Mouse (Mus musculus) hindbrain, embryonic 12.5 days (tissue): ENCODE measurements around the gene Snurf. TPM values are rescaled to one million over a fixed set of nuclear protein-coding genes. Genes with fewer than 3 reads are reported as not detected.

Source experiments
- ATAC-seq: fragments of 200-750 bp; cut with Nextera tagmentation; 2 replicates; pipeline ENCODE4 v1.8.0; 2017; ENCODE audit warnings: moderate TSS enrichment; ENCODE audit not compliant: low FRiP score
- H3K27ac ChIP-seq: fragments of 300-500 bp; sonication (generic); 2 replicates; pipeline ENCODE4 v1.5.1; 2016; ENCODE audit warnings: mild to moderate bottlenecking
- H3K27me3 ChIP-seq: fragments of 300-500 bp; sonication (generic); 2 replicates; pipeline ENCODE4 v1.6.1; 2016; ENCODE audit warnings: mild to moderate bottlenecking
- H3K36me3 ChIP-seq: fragments of 300-500 bp; sonication (generic); 2 replicates; pipeline ENCODE4 v1.6.1; 2016; ENCODE audit warnings: mild to moderate bottlenecking
- H3K4me1 ChIP-seq: fragments of 300-500 bp; sonication (generic); 2 replicates; pipeline ENCODE4 v1.6.1; 2016
- H3K4me2 ChIP-seq: fragments of 300-500 bp; sonication (generic); replicated peaks from 2 replicates; pipeline ENCODE4 v1.6.1; 2016; ENCODE audit warnings: mild to moderate bottlenecking
- H3K4me3 ChIP-seq: fragments of 300-500 bp; sonication (generic); 2 replicates; pipeline ENCODE4 v1.5.1; 2016; ENCODE audit warnings: mild to moderate bottlenecking
- H3K9ac ChIP-seq: fragments of 300-500 bp; sonication (generic); 2 replicates; pipeline ENCODE4 v1.6.1; 2016; ENCODE audit warnings: mild to moderate bottlenecking, moderate library complexity
- H3K9me3 ChIP-seq: fragments of 300-500 bp; sonication (generic); replicated peaks from 2 replicates; pipeline ENCODE4 v1.6.1; 2016; ENCODE audit warnings: mild to moderate bottlenecking
- WGBS: fragments of 180-500 bp; shearing (Covaris S2); methylation state at CpG from one replicate; pipeline ENCODE4 v1.1.7; 2016; 5-methylcytosine and 5-hydroxymethylcytosine counted together
- polyA plus RNA-seq: library from polyadenylated mRNA; unstranded; fragments of >200 nt; fragmentation: Nextera tagmentation; extraction: Ambion mirVana; gene quantifications from 2 replicates; pipeline ENCODE4 v1.2.1, GENCODE M21; 2016

The Snurf gene
- polyA plus RNA-seq = 196 and 203 TPM in 2 replicates

- WGBS = 48% methylated on average over 30 of the region's 30 CpGs
These were observed at the start of gene Snurf, which contains the start of gene Gm38393 for GRCm38 (mm10) chr7:60004606-60005330. TSS of gene Snurf (minus strand) at chr7:60005049. TSS of gene Gm38393 (minus strand) at chr7:60005064.

GRCm38 (mm10) chr7:60047481-60048201 is 42.8 kb upstream of the Snurf start:
- no peak for ATAC-seq
- Histone ChIP-seq H3K27me3 (no peaks in the 10 kb centered on the region), H3K4me2 (0 out of 2 replicates have a peak overlapping the region, but pooled peaks have one; percentile 8), H3K27ac (no peak overlapping the region), H3K36me3 (no peaks in the 10 kb centered on the region), H3K4me3 (no peak overlapping the region), H3K4me1 (no peaks in the 10 kb centered on the region), H3K9ac (no peak overlapping the region), H3K9me3 (no peaks in the 10 kb centered on the region; the same call in 1 of the 2 replicates)
- WGBS = 71% methylated on average over 6 of the region's 6 CpGs

More at GRCm38 (mm10) chr7:60004606-60005330, at the start of gene Snurf, which contains the start of gene Gm38393:
- no peaks in the 10 kb centered on the region for H3K36me3 ChIP-seq
- H3K27ac ChIP-seq = peak within 1 kb of the TSS; percentile 88
- no peaks in the 10 kb centered on the region for H3K27me3 ChIP-seq
- H3K4me1 ChIP-seq = no peaks in the 10 kb centered on the region
- H3K4me2 ChIP-seq = peak within 1 kb of the TSS; percentile 48
- peak within 1 kb of the TSS; percentile 55 for H3K4me3 ChIP-seq
- H3K9me3 ChIP-seq = peaks cover 28% of the 10 kb centered on the region
- peak within 1 kb of the TSS; percentile 73 for H3K9ac ChIP-seq
- ATAC-seq = peak; percentile 65

- no peaks in the 10 kb centered on the region for H3K27me3 ChIP-seq
- H3K4me2 ChIP-seq = no peak overlapping the region
- H3K4me1 ChIP-seq = no peaks in the 10 kb centered on the region
- no peak overlapping the region for H3K9ac ChIP-seq
- WGBS = 72% methylated on average over 3 of the region's 3 CpGs
- H3K27ac ChIP-seq = no peak overlapping the region
- peaks cover 5% of the 10 kb centered on the region; the same call in 1 of the 2 replicates for H3K9me3 ChIP-seq
- ATAC-seq = no peak
- no peak overlapping the region for H3K4me3 ChIP-seq
- H3K36me3 ChIP-seq = no peaks in the 10 kb centered on the region
These were observed 8.3 kb upstream of the Snurf start for GRCm38 (mm10) chr7:60013186-60013585.

- no peaks in the 10 kb centered on the region for H3K36me3 ChIP-seq
- H3K4me1 ChIP-seq = no peaks in the 10 kb centered on the region
- H3K4me3 ChIP-seq = no peak overlapping the region
- no peaks in the 10 kb centered on the region for H3K27me3 ChIP-seq
- no peak for ATAC-seq
- peaks cover 25% of the 10 kb centered on the region for H3K9me3 ChIP-seq
- H3K4me2 ChIP-seq = no peak overlapping the region
- WGBS = 37% methylated on average over 3 of the region's 3 CpGs
- no peak overlapping the region for H3K9ac ChIP-seq
- H3K27ac ChIP-seq = no peak overlapping the region
These were observed 3.0 kb upstream of the Snurf start for GRCm38 (mm10) chr7:60007727-60008360.

GRCm38 (mm10) chr7:60006262-60006661 is 1.4 kb upstream of the Snurf start:
- no peak for ATAC-seq
- WGBS = 49% methylated on average over 2 of the region's 2 CpGs
- no peaks in the 10 kb centered on the region for H3K4me1 ChIP-seq
- H3K4me3 ChIP-seq = no peak overlapping the region
- no peaks in the 10 kb centered on the region for H3K27me3 ChIP-seq
- no peaks in the 10 kb centered on the region for H3K36me3 ChIP-seq
- H3K9me3 ChIP-seq = peaks cover 28% of the 10 kb centered on the region
- H3K27ac ChIP-seq = no peak overlapping the region
- H3K4me2 ChIP-seq = no peak overlapping the region
- no peak overlapping the region for H3K9ac ChIP-seq

- Histone ChIP-seq H3K9me3 (peaks cover 28% of the 10 kb centered on the region), H3K27ac (peak overlapping the region; percentile 88), H3K27me3 (no peaks in the 10 kb centered on the region), H3K4me1 (no peaks in the 10 kb centered on the region), H3K9ac (peak overlapping the region; percentile 73), H3K4me2 (peak overlapping the region; percentile 48), H3K36me3 (no peaks in the 10 kb centered on the region), H3K4me3 (peak overlapping the region; percentile 55)
- peak; percentile 89 for ATAC-seq
- WGBS = 47% methylated on average over 22 of the region's 22 CpGs
These were observed 786 bp downstream of the Snurf start for GRCm38 (mm10) chr7:60003921-60004605.

GRCm38 (mm10) chr7:60003006-60003865 is 1.6 kb downstream of the Snurf start:
- Histone ChIP-seq H3K27me3 (no peaks in the 10 kb centered on the region), H3K4me1 (no peaks in the 10 kb centered on the region), H3K9ac (peak overlapping the region; percentile 73), H3K4me3 (peak overlapping the region; percentile 55), H3K27ac (peak overlapping the region; percentile 88), H3K36me3 (no peaks in the 10 kb centered on the region), H3K9me3 (peaks cover 26% of the 10 kb centered on the region), H3K4me2 (peak overlapping the region; percentile 48)
- ATAC-seq = peak; percentile 73
- WGBS = 44% methylated on average over 12 of the region's 12 CpGs

GRCm38 (mm10) chr7:59978646-59979045 is 26.2 kb downstream of the Snurf start:
- H3K4me3 ChIP-seq = no peak overlapping the region
- H3K36me3 ChIP-seq = no peaks in the 10 kb centered on the region
- H3K9me3 ChIP-seq = no peaks in the 10 kb centered on the region
- H3K4me1 ChIP-seq = no peaks in the 10 kb centered on the region
- H3K27me3 ChIP-seq = no peaks in the 10 kb centered on the region
- WGBS = 59% methylated on average over 1 of the region's 1 CpGs
- no peak overlapping the region for H3K27ac ChIP-seq
- no peak for ATAC-seq
- no peak overlapping the region for H3K4me2 ChIP-seq
- no peak overlapping the region for H3K9ac ChIP-seq

Other genes with a start within 250 kb of the Snurf start
- gene Gm38393, start within 50 bp of the Snurf start, polyA plus RNA-seq = 1.2 and 2.1 TPM in 2 replicates
- gene Snrpn, start 135.2 kb upstream of the Snurf start, polyA plus RNA-seq = 269 and 272 TPM in 2 replicates